Mouse (Mus musculus) frontal cortex, adult 2 months (tissue): ENCODE results near the gene Tacc2. TPM values are rescaled to one million over a fixed set of nuclear protein-coding genes. Genes with fewer than 3 reads are reported as not detected.
"Not testable (repeated sequence)": the region's sequence is repeated elsewhere in the genome, so short reads cannot be mapped to it uniquely, and the experiment has no call there.

Experiments used
- DNase-seq, 2 experiments: peaks; one replicate each; pipeline ENCODE4 v3.0.0; 2022; ENCODE audit warnings: low spot score in 1 of 2; ENCODE audit errors: extremely low spot score in 1 of 2
- polyA plus RNA-seq: library from polyadenylated mRNA; depleted of rRNA; stranded (reverse); fragments of >200 nt; gene quantifications from 2 replicates; pipeline ENCODE4 v1.2.3, GENCODE M21; 2012

Tacc2 gene
- polyA plus RNA-seq, 1 experiment = 49.3 TPM

GRCm38 (mm10) chr7:130568783-130569436 is 8.3 kb upstream of the Tacc2 start:
- no peak for DNase-seq

- no peak for DNase-seq
Observed at GRCm38 (mm10) chr7:130570472-130570871, 6.8 kb upstream of the Tacc2 start.

GRCm38 (mm10) chr7:130572821-130573220 is 4.4 kb upstream of the Tacc2 start, which contains the start of gene Nsmce4a:
Gene Nsmce4a (minus strand): TSS chr7:130573118.
- DNase-seq = no peak

DNA sequence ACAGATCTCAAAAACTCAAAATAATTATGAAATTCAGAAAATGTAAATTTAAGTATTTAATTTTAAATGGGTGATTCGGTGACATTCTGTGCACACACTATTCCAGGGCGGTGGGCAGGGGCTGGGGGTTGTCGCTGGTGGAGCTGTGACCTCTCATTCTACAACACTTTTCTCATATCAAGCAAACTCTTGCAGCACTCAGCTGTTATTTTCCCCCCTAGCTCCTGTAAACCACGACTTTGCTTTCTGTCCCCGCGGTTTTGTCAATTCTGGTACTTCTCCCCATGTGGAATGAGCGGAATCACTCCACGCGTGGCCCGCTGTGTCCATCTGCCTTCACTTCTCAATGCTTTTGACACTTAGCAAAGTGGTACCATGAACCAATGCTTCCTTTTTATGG is 3.5 kb upstream of the Tacc2 start:
- DNase-seq = no peak

DNA sequence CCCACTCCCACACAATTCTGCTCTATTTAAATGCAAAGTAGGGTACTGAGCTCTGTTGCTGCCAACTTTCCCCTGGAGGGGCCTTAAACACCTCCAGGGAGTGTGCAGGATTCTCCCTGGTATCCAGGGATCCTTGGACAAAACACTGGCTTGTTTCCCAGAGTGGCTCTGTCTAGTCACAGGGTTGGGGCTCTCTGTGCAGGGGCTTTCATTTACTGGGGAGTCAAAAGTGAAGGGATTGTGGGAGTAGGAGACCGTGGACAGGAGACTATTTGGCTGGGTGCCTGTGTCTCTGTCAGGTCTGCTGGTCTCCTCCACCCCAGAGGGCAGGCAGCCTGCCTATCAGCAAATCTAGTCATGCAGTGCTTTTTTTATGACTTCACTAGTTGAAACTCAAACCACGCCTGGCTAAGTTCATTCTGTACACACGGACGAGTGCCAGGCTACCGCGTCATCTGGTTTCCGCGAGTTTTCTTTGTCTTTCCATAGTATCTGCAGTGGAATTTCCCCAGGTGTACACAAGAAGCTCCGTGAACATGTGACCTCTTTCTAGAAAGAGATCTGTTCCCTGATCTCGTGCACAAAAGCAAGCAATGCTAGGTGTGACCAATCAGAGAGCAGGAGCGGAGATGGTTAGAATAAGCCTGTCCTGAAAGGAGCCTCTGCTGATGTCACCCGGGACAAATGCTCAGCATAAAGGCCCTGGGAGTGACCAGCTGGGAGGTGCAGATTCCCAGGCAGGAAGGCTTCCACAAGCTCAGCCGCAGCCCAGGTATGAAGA is 2.8 kb upstream of the Tacc2 start:
- DNase-seq = no peak

GRCm38 (mm10) chr7:130576981-130577380 is 257 bp upstream of the Tacc2 start:
- DNase-seq = peak in 1 of 2 experiments; percentile 31

- no peak for DNase-seq
Observed at GRCm38 (mm10) chr7:130578066-130578465, 828 bp downstream of the Tacc2 start.

DNA sequence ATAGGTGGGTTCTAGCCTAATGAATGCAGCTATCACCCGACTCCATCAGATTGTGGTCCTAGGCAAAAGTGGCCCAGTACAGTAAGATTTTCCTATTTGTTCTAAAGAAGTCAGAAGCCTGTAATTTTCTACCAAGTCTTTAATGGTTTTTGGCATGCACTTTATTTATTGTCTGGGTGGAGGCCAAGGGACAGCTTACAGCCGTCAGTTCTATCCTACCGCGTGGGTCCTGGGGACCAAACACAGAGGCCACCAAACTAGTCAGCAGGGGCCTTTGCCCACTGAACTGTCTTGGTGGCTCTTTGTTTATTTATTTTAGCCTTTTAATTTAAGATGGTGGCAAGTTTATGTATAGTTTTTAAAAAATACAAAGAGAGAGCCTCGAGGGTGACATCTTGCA is 1.4 kb downstream of the Tacc2 start:
- no peak for DNase-seq

DNA sequence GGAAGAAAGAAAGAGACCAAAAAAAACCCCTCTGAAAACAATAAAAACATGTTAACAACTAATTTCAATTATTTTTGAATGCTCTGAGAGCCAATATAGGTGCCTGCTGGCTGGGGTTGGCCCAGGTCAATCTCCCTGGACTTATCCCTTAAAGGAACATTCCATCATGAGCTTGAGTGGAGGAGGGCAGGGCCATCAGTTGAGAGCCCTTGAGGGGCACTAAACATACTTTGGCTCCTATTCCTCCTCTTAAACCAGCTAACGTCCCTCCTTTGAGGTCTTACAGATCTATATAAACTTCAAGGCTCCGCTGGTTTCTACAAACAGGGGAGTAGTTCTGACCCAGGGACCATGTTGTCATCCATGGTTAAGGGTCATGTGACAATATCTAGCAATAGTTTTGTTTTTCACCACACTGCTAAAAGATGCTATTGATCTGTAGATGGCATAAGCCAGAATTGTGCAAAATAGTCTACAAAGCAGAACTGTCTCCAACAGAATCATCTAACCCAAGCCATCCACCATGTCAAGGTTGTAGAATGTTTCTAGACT is 9.4 kb downstream of the Tacc2 start:
- DNase-seq = no peak

- peak in 1 of 2 experiments; percentile 38 for DNase-seq
Observed at GRCm38 (mm10) chr7:130590081-130590828, 13.0 kb downstream of the Tacc2 start.

DNA sequence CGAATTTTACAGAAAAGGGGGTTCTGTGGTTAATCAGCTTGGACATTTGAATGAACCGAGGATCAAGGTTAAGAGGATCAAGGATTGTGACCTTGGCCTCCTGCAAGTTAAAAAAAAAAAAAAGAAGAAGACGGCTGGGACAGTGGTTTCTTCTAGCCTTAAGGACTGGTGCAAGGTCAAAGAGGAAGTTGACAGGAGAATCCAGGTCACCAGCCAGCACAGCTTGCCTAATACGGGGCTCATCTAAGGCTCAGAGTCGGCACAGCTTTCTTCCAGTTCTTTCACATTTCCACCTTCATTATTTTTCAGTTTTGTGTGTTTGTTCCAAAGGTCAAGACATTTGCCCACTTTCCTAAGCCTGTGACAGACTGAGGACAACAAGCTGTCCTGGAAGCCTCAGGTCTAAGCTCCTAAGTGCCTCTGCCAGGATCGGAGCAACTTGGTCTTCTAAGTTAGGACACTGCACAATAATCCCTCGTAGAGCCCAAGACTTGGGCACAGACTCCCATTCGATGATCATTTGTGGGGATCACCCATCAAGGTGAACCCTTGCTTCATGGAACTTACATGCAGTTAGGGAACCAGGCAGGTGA is 13.7 kb downstream of the Tacc2 start:
- no peak for DNase-seq

GRCm38 (mm10) chr7:130592975-130593374 is 15.7 kb downstream of the Tacc2 start:
- DNase-seq = not testable (repeated sequence)

DNA sequence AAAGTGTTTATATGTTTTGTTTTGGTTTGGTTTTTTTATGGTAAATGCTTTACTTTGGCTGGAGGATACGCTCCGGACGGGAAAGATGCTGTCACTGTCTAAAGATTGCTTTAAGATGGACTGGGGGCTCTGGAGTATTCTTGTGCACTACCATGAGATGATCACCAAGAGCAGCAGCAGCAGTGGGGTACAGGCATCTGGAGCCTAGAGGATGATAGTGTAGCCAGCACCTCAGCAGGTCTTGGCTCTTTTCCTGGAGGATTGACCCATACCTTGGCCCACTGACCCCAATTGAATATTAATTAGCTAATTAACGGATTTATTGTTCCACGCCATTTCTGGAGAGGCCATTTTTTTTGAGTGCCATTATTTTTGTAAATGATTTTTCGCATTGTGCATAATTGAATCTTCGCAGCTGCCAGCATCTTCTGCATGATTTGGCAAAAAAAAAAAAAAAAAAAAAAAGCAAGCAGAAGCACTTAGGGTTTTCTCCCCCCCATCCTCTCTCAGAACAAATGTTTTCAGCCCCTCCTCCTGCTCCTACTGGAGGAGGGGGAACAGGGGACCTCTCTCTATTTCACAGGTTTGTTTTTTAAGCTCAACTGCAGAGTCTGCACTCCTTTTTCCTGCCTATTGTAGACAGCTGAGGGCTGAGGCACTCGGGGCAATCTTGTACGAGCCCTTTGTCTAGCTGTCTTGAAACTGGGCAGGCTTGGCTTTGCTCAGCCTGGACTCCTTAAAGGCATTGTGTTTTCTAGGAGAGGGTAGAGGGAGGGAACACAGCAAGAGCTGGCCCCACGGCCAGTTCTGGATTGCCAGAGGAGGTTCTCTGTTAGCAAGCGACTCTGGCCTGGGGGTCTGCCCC is 16.4 kb downstream of the Tacc2 start:
- not testable (repeated sequence) for DNase-seq

DNA sequence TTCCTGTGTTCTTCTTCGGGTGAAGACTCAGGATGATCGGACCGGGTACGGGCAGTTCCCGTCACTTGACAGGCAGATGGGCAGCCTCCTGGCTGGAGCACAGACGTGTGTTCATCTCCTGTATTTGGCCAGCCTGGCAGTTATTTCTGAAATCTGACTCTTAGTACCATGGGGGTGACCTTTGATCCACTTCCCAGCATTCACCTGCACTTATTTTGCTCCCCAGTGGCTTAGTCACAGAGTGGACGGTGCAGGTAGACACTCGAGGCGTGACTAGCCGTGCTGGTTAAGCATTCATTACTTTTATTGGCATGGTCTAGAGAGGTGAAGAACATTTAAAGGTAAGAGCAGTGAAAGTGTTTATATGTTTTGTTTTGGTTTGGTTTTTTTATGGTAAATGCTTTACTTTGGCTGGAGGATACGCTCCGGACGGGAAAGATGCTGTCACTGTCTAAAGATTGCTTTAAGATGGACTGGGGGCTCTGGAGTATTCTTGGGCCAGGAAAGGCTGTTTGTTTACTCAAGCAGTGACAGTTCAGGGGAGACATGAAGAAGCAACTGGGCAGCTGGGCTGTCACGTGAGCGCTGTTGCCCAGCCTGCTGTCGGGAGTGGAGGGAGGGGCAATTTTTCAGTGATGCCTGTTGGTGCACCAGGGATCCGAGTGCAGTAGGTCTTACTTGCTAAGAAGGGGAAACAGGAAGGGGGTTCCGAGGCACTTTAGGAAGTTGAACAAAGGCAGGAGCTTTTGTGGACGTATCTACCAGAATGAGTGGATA is 19.0 kb downstream of the Tacc2 start:
- DNase-seq = not testable (repeated sequence)

DNA sequence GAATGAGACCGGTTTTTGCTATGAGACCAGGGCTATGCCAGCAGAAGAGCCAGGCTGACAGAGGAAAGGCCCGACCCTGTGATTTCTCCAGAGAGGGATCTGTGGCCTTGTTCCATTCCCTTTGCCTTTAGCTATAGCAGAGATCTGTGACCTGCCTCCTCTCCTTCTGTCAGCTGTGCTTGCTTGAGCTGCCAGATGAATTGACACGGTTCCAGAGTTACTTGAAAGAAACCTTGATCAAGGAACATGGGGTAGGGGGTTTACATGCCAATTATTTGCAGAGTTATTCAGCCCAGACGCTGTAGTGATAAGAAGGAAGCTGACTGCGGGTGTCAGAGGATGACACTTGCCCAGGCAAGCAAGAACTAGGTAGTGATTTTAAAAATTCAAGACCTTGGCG is 20.3 kb downstream of the Tacc2 start:
- no peak for DNase-seq

- DNase-seq = no peak
Observed at GRCm38 (mm10) chr7:130600074-130600473, 22.8 kb downstream of the Tacc2 start.

DNA sequence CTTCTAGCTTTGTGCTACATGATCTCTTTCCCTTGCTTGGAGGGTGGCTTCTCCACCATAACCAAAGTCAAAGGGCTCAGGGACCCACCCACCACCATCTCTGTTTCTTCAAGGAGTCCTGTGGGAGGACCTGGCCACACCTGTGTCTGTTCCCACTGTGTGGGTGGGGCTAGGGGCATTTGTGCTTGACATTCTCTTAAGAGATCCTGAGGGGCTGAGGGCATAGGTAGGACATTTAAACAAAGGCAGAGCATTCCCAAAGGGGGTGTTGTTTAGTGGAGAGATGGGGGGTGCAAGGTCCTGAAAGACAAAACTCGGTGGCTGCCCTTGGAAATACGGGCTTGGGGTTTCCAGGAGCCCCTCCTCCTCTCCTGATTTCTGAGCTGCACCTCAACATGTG is 23.3 kb downstream of the Tacc2 start:
- no peak for DNase-seq

- DNase-seq = no peak
Observed at GRCm38 (mm10) chr7:130602804-130603203, 25.6 kb downstream of the Tacc2 start.

DNA sequence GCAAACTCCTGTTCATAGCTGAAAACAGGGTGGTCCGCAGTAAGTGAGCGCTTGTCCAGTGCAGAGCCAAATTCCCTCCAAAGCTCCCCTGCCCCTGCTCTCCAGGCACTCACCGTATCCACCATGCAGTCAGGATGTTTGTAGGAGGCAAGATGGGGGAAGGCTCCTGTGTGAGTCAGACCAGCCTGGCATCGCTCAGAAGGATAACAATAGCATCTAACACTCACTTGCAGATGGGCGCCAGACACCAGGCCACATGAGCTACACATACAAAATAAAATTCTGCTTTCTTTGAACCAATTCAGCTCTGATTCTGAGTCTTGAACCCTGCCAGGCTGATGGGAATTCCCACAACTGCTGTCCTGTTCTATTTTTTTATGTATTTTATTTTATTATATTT is 26.3 kb downstream of the Tacc2 start:
- DNase-seq = peak; percentile 69 to 80
